Comparison of ENCODE assay signal across 8 mouse cellular contexts in genomic region chr14:32160563-32160962, GRCm38 (mm10). TPM values are rescaled to one million over a fixed set of nuclear protein-coding genes. Genes with fewer than 3 reads are reported as not detected.
DNase-seq lines count a peak whose midpoint lies in the region; ATAC-seq and TF ChIP-seq lines count a peak whose summit lies in the region.

No protein-coding gene starts in this region.

- H3K4me1 ChIP-seq in heart, embryonic 12.5 days (replicated peaks) = peaks cover 42% of the 10 kb centered on the region
- peaks cover 60% of the 10 kb centered on the region for H3K4me1 ChIP-seq in G1E (ENCODE audit: insufficient read depth, low read depth, low read length)
- H3K4me1 ChIP-seq in heart, postnatal 0 days (ENCODE audit: control insufficient read depth, insufficient read depth) = peaks cover 17% of the 10 kb centered on the region
- H3K4me1 ChIP-seq in midbrain, embryonic 10.5 days = peaks cover 28% of the 10 kb centered on the region

- peak overlapping the region; percentile 96 for H3K9ac ChIP-seq in heart, embryonic 12.5 days
- peak overlapping the region; percentile 88 for H3K9ac ChIP-seq in heart, postnatal 0 days (replicated peaks; ENCODE audit: low read depth, low read length)

- H3K4me2 ChIP-seq in heart, embryonic 12.5 days = peak overlapping the region; percentile 90
- peak overlapping the region; percentile 88 for H3K4me2 ChIP-seq in heart, postnatal 0 days (ENCODE audit: low read depth, low read length)

- no peaks in the 10 kb centered on the region for H3K9me3 ChIP-seq in heart, embryonic 12.5 days (replicated peaks)
- H3K9me3 ChIP-seq in G1E (replicated peaks) = peaks cover 5% of the 10 kb centered on the region; the same call in 1 of the 2 replicates
- no peaks in the 10 kb centered on the region for H3K9me3 ChIP-seq in heart, postnatal 0 days (replicated peaks; ENCODE audit: control insufficient read depth, low read length)
- H3K9me3 ChIP-seq in midbrain, embryonic 10.5 days (replicated peaks) = no peaks in the 10 kb centered on the region

- no peaks in the 10 kb centered on the region for H3K27me3 ChIP-seq in heart, embryonic 12.5 days (replicated peaks)
- peaks cover 2% of the 10 kb centered on the region; the same call in 1 of the 2 replicates for H3K27me3 ChIP-seq in G1E (ENCODE audit: insufficient read depth, low read length)
- H3K27me3 ChIP-seq in heart, postnatal 0 days (ENCODE audit: control insufficient read depth, insufficient read depth, low read length) = no peaks in the 10 kb centered on the region
- H3K27me3 ChIP-seq in midbrain, embryonic 10.5 days (ENCODE audit: low read depth, poor library complexity, severe bottlenecking) = no peaks in the 10 kb centered on the region

- ATAC-seq in heart, embryonic 12.5 days (ENCODE audit: insufficient number of reproducible peaks, low FRiP score) = 0 out of 2 replicates have a peak, but pooled peaks have one; percentile 24
- ATAC-seq in G1E (ENCODE audit: extremely low read depth, insufficient number of reproducible peaks, low FRiP score, poor library complexity, severe bottlenecking) = no peak
- ATAC-seq in heart, postnatal 0 days (ENCODE audit: insufficient read depth, low read depth) = no peak

- no peak for TF ChIP-seq EP300 in heart, postnatal 0 days (IDR thresholded peaks at IDR 0.05; ENCODE audit: low read depth)

- no peak for TF ChIP-seq CTCF in G1E (IDR thresholded peaks at IDR 0.05; ENCODE audit: low read depth, low read length)
- no peak for TF ChIP-seq CTCF in heart, postnatal 0 days (IDR thresholded peaks at IDR 0.05; ENCODE audit: low read depth)

- H3K36me3 ChIP-seq in heart, embryonic 12.5 days = no peaks in the 10 kb centered on the region
- H3K36me3 ChIP-seq in G1E (replicated peaks) = peaks cover 31% of the 10 kb centered on the region
- H3K36me3 ChIP-seq in heart, postnatal 0 days (replicated peaks; ENCODE audit: control insufficient read depth, insufficient read depth, low read length) = no peaks in the 10 kb centered on the region
- H3K36me3 ChIP-seq in midbrain, embryonic 10.5 days = no peaks in the 10 kb centered on the region

- peak overlapping the region; percentile 96 for H3K27ac ChIP-seq in heart, embryonic 12.5 days (ENCODE audit: poor library complexity, severe bottlenecking)
- H3K27ac ChIP-seq in heart, postnatal 0 days (ENCODE audit: low read depth) = peak overlapping the region; percentile 91
- peak overlapping the region; percentile 92 for H3K27ac ChIP-seq in midbrain, embryonic 10.5 days (replicated peaks)

- WGBS in heart, embryonic 12.5 days = 25% methylated on average over 7 of the region's 7 CpGs
- WGBS in heart, postnatal 0 days = 17% methylated on average over 7 of the region's 7 CpGs
- WGBS in midbrain, embryonic 10.5 days = 44% methylated on average over 7 of the region's 7 CpGs

- DNase-seq in heart, adult 8-10 months (ENCODE audit: low spot score) = no peak
- no peak for DNase-seq in G1E (ENCODE audit: low spot score)
- DNase-seq in heart, postnatal 0 days (ENCODE audit: low spot score) = no peak
- no peak for DNase-seq in midbrain, embryonic 10.5 days (ENCODE audit: low spot score)
- no peak for DNase-seq in frontal cortex, adult 2 months (ENCODE audit: extremely low spot score in 1 of 2, low spot score in 1 of 2)
- no peak for DNase-seq in ovary, postnatal 10 days (ENCODE audit: low spot score)
- no peak for DNase-seq in thymus, postnatal 4 days

- peak overlapping the region; percentile 97 for H3K4me3 ChIP-seq in heart, embryonic 12.5 days
- peak overlapping the region; percentile 97 for H3K4me3 ChIP-seq in G1E (ENCODE audit: low read depth, low read length)
- peak overlapping the region; percentile 89 for H3K4me3 ChIP-seq in heart, postnatal 0 days (ENCODE audit: low read depth, low read length)
- peak overlapping the region; percentile 92 for H3K4me3 ChIP-seq in midbrain, embryonic 10.5 days

RNA-seq across cellular contexts. Expression of gene Ncoa4, which starts 0.9 kb away (rescaled TPM):
- 146 and 147 TPM in 2 replicates for polyA plus RNA-seq in heart, embryonic 12.5 days (2016; fragmentation: Nextera tagmentation; extraction: Ambion mirVana)
- 100 to 1,000 TPM; 120 to 145 (median 131) TPM for total RNA-seq in heart, adult 8-10 months (2022)
- total RNA-seq in G1E (2014; fragmentation: Nextera tagmentation) = 197 and 228 TPM in 2 replicates
- 256 and 288 TPM in 2 replicates for total RNA-seq in G1E (2017)
- 6.6 and 6.8 TPM in 2 replicates for polyA plus RNA-seq in G1E (2012)
- 137 and 180 TPM in 2 replicates for total RNA-seq in heart, postnatal 0 days (2014; rRNA removed; ENCODE audit: low replicate concordance)
- 60.8 and 62.1 TPM in 2 replicates for polyA plus RNA-seq in heart, postnatal 0 days (2015; fragmentation: Nextera tagmentation; extraction: Ambion mirVana)
- polyA plus RNA-seq in midbrain, embryonic 10.5 days (2016; fragmentation: Nextera tagmentation; extraction: Ambion mirVana) = 71.1 and 82.2 TPM in 2 replicates
- polyA plus RNA-seq in frontal cortex, adult 2 months (2012; rRNA removed) = 49.7 and 60.5 TPM in 2 replicates

RNA-seq across cellular contexts. Expression of gene Msmb, which starts 18.7 kb away (rescaled TPM):
- not detected in 2 replicates for polyA plus RNA-seq in heart, embryonic 12.5 days (2016; fragmentation: Nextera tagmentation; extraction: Ambion mirVana)
- not detected for total RNA-seq in heart, adult 8-10 months (2022)
- total RNA-seq in G1E (2014; fragmentation: Nextera tagmentation) (2.1 TPM in 1 of 2 replicates, not detected in the other), G1E (2017) (0.41 and 0.44 TPM in 2 replicates)
- polyA plus RNA-seq in G1E (2012) = not detected in 2 replicates
- total RNA-seq in heart, postnatal 0 days (2014; rRNA removed; ENCODE audit: low replicate concordance) = not detected in 2 replicates
- polyA plus RNA-seq in heart, postnatal 0 days (2015; fragmentation: Nextera tagmentation; extraction: Ambion mirVana) = not detected in 2 replicates
- polyA plus RNA-seq in midbrain, embryonic 10.5 days (2016; fragmentation: Nextera tagmentation; extraction: Ambion mirVana) = not detected in 2 replicates
- not detected in 2 replicates for polyA plus RNA-seq in frontal cortex, adult 2 months (2012; rRNA removed)

RNA-seq across cellular contexts. Expression of gene Timm23, which starts 41.1 kb away (rescaled TPM):
- polyA plus RNA-seq in heart, embryonic 12.5 days (2016; fragmentation: Nextera tagmentation; extraction: Ambion mirVana) = 279 and 286 TPM in 2 replicates
- total RNA-seq in heart, adult 8-10 months (2022) = 100 to 1,000 TPM; 216 to 235 (median 228) TPM
- total RNA-seq in G1E (2014; fragmentation: Nextera tagmentation) (349 and 453 TPM in 2 replicates), G1E (2017) (229 and 240 TPM in 2 replicates)
- polyA plus RNA-seq in G1E (2012) = 468 and 573 TPM in 2 replicates
- 273 and 367 TPM in 2 replicates for total RNA-seq in heart, postnatal 0 days (2014; rRNA removed; ENCODE audit: low replicate concordance)
- polyA plus RNA-seq in heart, postnatal 0 days (2015; fragmentation: Nextera tagmentation; extraction: Ambion mirVana) = 440 and 486 TPM in 2 replicates
- 312 and 360 TPM in 2 replicates for polyA plus RNA-seq in midbrain, embryonic 10.5 days (2016; fragmentation: Nextera tagmentation; extraction: Ambion mirVana)
- polyA plus RNA-seq in frontal cortex, adult 2 months (2012; rRNA removed) = 108 and 134 TPM in 2 replicates

RNA-seq across cellular contexts. Expression of gene Parg, which starts 41.2 kb away (rescaled TPM):
- polyA plus RNA-seq in heart, embryonic 12.5 days (2016; fragmentation: Nextera tagmentation; extraction: Ambion mirVana) = 35.5 and 37.9 TPM in 2 replicates
- total RNA-seq in heart, adult 8-10 months (2022) = 10 to 100 TPM; 15.4 to 21.4 (median 18.0) TPM
- total RNA-seq in G1E (2014; fragmentation: Nextera tagmentation) (74.7 and 97.6 TPM in 2 replicates), G1E (2017) (105 and 123 TPM in 2 replicates)
- polyA plus RNA-seq in G1E (2012) = 33.1 and 33.9 TPM in 2 replicates
- 21.0 and 21.4 TPM in 2 replicates for total RNA-seq in heart, postnatal 0 days (2014; rRNA removed; ENCODE audit: low replicate concordance)
- 15.9 and 16.5 TPM in 2 replicates for polyA plus RNA-seq in heart, postnatal 0 days (2015; fragmentation: Nextera tagmentation; extraction: Ambion mirVana)
- polyA plus RNA-seq in midbrain, embryonic 10.5 days (2016; fragmentation: Nextera tagmentation; extraction: Ambion mirVana) = 47.5 and 48.5 TPM in 2 replicates
- polyA plus RNA-seq in frontal cortex, adult 2 months (2012; rRNA removed) = 18.8 and 19.1 TPM in 2 replicates
